Mouse (Mus musculus) gastrocnemius, postnatal 14 days (tissue): ENCODE measurements around the gene Pibf1. TPM values are rescaled to one million over a fixed set of nuclear protein-coding genes. Genes with fewer than 3 reads are reported as not detected.
A peak's percentile ranks its signal among the peaks of the same experiment; 100 is the strongest.

Source experiments
- DNase-seq: peaks from one replicate; pipeline ENCODE4 v3.0.0; 2021; ENCODE audit warnings: mixed read lengths
- intact Hi-C: fragments of 180-260 bp; cut with DNase I; formaldehyde crosslinking; loops from one replicate; pipeline ENCODE4 v1.15.1; 2025; ENCODE audit warnings: low total_unique reads
- total RNA-seq, 2 experiments: library from RNA; stranded (reverse); gene quantifications; 2 replicates each; pipeline ENCODE4 v1.2.3; 2021

The Pibf1 gene
- total RNA-seq, 2 experiments from 2014 or later = 7.8 to 8.4 TPM

GRCm38 (mm10) chr14:99135761-99136160 is 36.5 kb downstream of the Pibf1 start:
- no peak for DNase-seq
- intact Hi-C loops = no loop called here

- DNase-seq = no peak
- intact Hi-C loops = no loop called here
Measured at GRCm38 (mm10) chr14:99136297-99136696, 37.1 kb downstream of the Pibf1 start.

- DNase-seq = no peak
- intact Hi-C loops = loop anchor here (5.0 kb wide), 1 partner anchor 757 kb away; no protein-coding TSS in a partner anchor
Measured at GRCm38 (mm10) chr14:99140036-99140435, 40.8 kb downstream of the Pibf1 start.

- intact Hi-C loops = loop anchor here (5.0 kb wide), 1 partner anchor 755 kb away; no protein-coding TSS in a partner anchor
Measured at GRCm38 (mm10) chr14:99141786-99142633, 42.8 kb downstream of the Pibf1 start.

GRCm38 (mm10) chr14:99146841-99147240 is 47.6 kb downstream of the Pibf1 start:
- no peak for DNase-seq

More at GRCm38 (mm10) chr14:99141786-99142633, 42.8 kb downstream of the Pibf1 start:
- DNase-seq = peak; percentile 79

GRCm38 (mm10) chr14:99152683-99153082 is 53.5 kb downstream of the Pibf1 start:
- no peak for DNase-seq
- intact Hi-C loops = no loop called here

More at GRCm38 (mm10) chr14:99146841-99147240, 47.6 kb downstream of the Pibf1 start:
- intact Hi-C loops = no loop called here

GRCm38 (mm10) chr14:99159940-99160339 is 60.7 kb downstream of the Pibf1 start:
- DNase-seq = no peak
- intact Hi-C loops = no loop called here

- intact Hi-C loops = no loop called here
- no peak for DNase-seq
Measured at GRCm38 (mm10) chr14:99163051-99163450, 63.8 kb downstream of the Pibf1 start.

- intact Hi-C loops = no loop called here
- DNase-seq = no peak
Measured at GRCm38 (mm10) chr14:99174138-99174745, 75.0 kb downstream of the Pibf1 start.

- intact Hi-C loops = no loop called here
- no peak for DNase-seq
Measured at GRCm38 (mm10) chr14:99176559-99176958, 77.3 kb downstream of the Pibf1 start.

- peak; percentile 41 for DNase-seq
- intact Hi-C loops = no loop called here
Measured at GRCm38 (mm10) chr14:99190153-99190790, 91.0 kb downstream of the Pibf1 start.

GRCm38 (mm10) chr14:99205865-99206264 is 106.6 kb downstream of the Pibf1 start:
- intact Hi-C loops = no loop called here

GRCm38 (mm10) chr14:99206591-99206990 is 107.4 kb downstream of the Pibf1 start:
- no peak for DNase-seq
- intact Hi-C loops = no loop called here

More at GRCm38 (mm10) chr14:99205865-99206264, 106.6 kb downstream of the Pibf1 start:
- no peak for DNase-seq

GRCm38 (mm10) chr14:99210431-99210830 is 111.2 kb downstream of the Pibf1 start:
- intact Hi-C loops = no loop called here
- DNase-seq = no peak

- no peak for DNase-seq
- intact Hi-C loops = no loop called here
Measured at GRCm38 (mm10) chr14:99218396-99219012, 119.3 kb downstream of the Pibf1 start.

- intact Hi-C loops = no loop called here
Measured at GRCm38 (mm10) chr14:99219757-99220171, 120.5 kb downstream of the Pibf1 start.

GRCm38 (mm10) chr14:99225929-99226328 is 126.7 kb downstream of the Pibf1 start:
- DNase-seq = no peak
- intact Hi-C loops = no loop called here

More at GRCm38 (mm10) chr14:99219757-99220171, 120.5 kb downstream of the Pibf1 start:
- no peak for DNase-seq

- DNase-seq = no peak
- intact Hi-C loops = no loop called here
Measured at GRCm38 (mm10) chr14:99229071-99229780, 130.0 kb downstream of the Pibf1 start.

GRCm38 (mm10) chr14:99233056-99233455 is 133.8 kb downstream of the Pibf1 start:
- no peak for DNase-seq

More at GRCm38 (mm10) chr14:99233056-99233455, 133.8 kb downstream of the Pibf1 start:
- intact Hi-C loops = no loop called here
